Mouse (Mus musculus) forebrain, embryonic 12.5 days (tissue): ENCODE measurements at regions not wholly inside any gene's neighbourhood (a gene's known extent, or its start where the extent isn't known, plus 50 kb on each side); places are given as distances from the start of the nearest gene placed in this dataset.
"Not testable (repeated sequence)": the region's sequence is repeated elsewhere in the genome, so short reads cannot be mapped to it uniquely, and the experiment has no call there.

ENCODE experiments used
- ATAC-seq: fragments of 200-750 bp; cut with Nextera tagmentation; 2 replicates; pipeline ENCODE4 v1.8.0; 2017; ENCODE audit warnings: moderate TSS enrichment; ENCODE audit not compliant: low FRiP score
- H3K27ac ChIP-seq: fragments of 300-500 bp; sonication (generic); 2 replicates; pipeline ENCODE4 v1.5.1; 2016; ENCODE audit warnings: mild to moderate bottlenecking
- H3K27me3 ChIP-seq: fragments of 300-500 bp; sonication (generic); 2 replicates; pipeline ENCODE4 v1.6.1; 2016; ENCODE audit warnings: mild to moderate bottlenecking
- H3K36me3 ChIP-seq: fragments of 300-500 bp; sonication (generic); replicated peaks from 2 replicates; pipeline ENCODE4 v1.6.1; 2016; ENCODE audit warnings: mild to moderate bottlenecking
- H3K4me1 ChIP-seq: fragments of 300-500 bp; sonication (generic); 2 replicates; pipeline ENCODE4 v1.6.1; 2016
- H3K4me2 ChIP-seq: fragments of 300-500 bp; sonication (generic); 2 replicates; pipeline ENCODE4 v1.6.1; 2016; ENCODE audit warnings: mild to moderate bottlenecking, moderate library complexity
- H3K4me3 ChIP-seq: fragments of 300-500 bp; sonication (generic); replicated peaks from 2 replicates; pipeline ENCODE4 v1.5.1; 2016; ENCODE audit warnings: mild to moderate bottlenecking
- H3K9ac ChIP-seq: fragments of 300-500 bp; sonication (generic); 2 replicates; pipeline ENCODE4 v1.6.1; 2016; ENCODE audit warnings: mild to moderate bottlenecking
- H3K9me3 ChIP-seq: fragments of 300-500 bp; sonication (generic); 2 replicates; pipeline ENCODE4 v1.6.1; 2016
- whole genome bisulfite sequencing: fragments of 180-500 bp; shearing (Covaris S2); methylation state at CpG from one replicate; pipeline ENCODE4 v1.1.7; 2016; 5-methylcytosine and 5-hydroxymethylcytosine counted together

DNA sequence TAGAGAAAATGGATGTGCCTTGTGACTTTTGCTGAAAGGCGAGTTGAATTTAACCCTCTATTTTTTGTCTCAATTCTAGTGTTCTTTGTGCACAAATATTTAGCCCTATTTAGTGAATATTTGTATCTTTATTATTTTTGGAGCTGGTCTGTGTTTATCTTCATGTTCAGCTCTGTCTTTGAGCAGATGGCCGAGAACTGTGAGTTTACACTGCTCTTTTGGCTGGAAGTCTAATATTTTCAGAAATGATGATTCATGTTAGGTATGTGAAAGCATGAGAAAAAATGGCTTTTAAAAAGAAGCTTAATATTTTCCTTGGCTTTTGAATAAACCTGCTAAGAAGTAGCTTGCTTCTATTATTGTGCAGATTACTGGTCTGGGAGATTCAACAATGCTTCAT is 505.4 kb downstream of the Sema5a start:
- H3K4me2 ChIP-seq, result no peak overlapping the region
- WGBS, result 85% methylated on average over 2 of the region's 2 CpGs

DNA sequence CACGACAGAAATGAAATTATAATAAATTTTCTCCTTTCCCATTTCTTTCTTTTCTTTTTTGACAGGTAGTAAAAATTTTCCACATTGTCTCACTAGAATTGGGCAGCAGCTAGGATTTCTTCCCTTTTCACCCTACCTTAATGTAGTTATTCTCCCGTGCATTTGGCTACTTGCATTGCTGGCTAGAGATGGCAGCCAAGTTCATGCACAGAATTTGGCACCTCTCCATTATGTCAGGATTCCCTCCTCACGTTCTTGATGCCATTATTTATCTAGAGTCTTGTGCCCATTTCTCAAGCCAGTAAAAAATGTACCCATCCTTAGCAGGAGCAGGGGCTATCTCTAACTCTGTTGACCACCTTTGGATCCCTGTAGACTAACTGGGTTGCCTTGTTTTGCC is 507.4 kb downstream of the Sema5a start:
- no peaks in the 10 kb centered on the region for H3K36me3 ChIP-seq
- 76% methylated on average over 3 of the region's 3 CpGs for WGBS
- no peak overlapping the region for H3K27ac ChIP-seq
- no peak overlapping the region for H3K9ac ChIP-seq
- no peak for ATAC-seq
- H3K27me3 ChIP-seq, result no peaks in the 10 kb centered on the region
- no peaks in the 10 kb centered on the region for H3K9me3 ChIP-seq
- no peaks in the 10 kb centered on the region for H3K4me1 ChIP-seq
- H3K4me2 ChIP-seq, result no peak overlapping the region
- no peak overlapping the region for H3K4me3 ChIP-seq

More for the DNA sequence above, 505.4 kb downstream of the Sema5a start:
- Histone ChIP-seq H3K27ac (no peak overlapping the region), H3K9ac (no peak overlapping the region), H3K4me1 (no peaks in the 10 kb centered on the region), H3K27me3 (no peaks in the 10 kb centered on the region), H3K4me3 (no peak overlapping the region), H3K36me3 (no peaks in the 10 kb centered on the region), H3K9me3 (no peaks in the 10 kb centered on the region)
- no peak for ATAC-seq

- H3K9ac ChIP-seq, result no peak overlapping the region
- WGBS, result 80% methylated on average over 3 of the region's 3 CpGs
- no peak overlapping the region for H3K27ac ChIP-seq
- H3K36me3 ChIP-seq, result no peaks in the 10 kb centered on the region
- H3K27me3 ChIP-seq, result no peaks in the 10 kb centered on the region
- H3K4me2 ChIP-seq, result no peak overlapping the region
- no peaks in the 10 kb centered on the region for H3K9me3 ChIP-seq
- ATAC-seq, result no peak
- H3K4me1 ChIP-seq, result no peaks in the 10 kb centered on the region
- no peak overlapping the region for H3K4me3 ChIP-seq
Measured at GRCm38 (mm10) chr15:32760141-32760540, 515.5 kb downstream of the Sema5a start.

GRCm38 (mm10) chr15:32766011-32766701 is 521.5 kb downstream of the Sema5a start:
- no peaks in the 10 kb centered on the region for H3K27me3 ChIP-seq
- no peak overlapping the region for H3K4me2 ChIP-seq
- no peaks in the 10 kb centered on the region for H3K36me3 ChIP-seq
- no peaks in the 10 kb centered on the region for H3K4me1 ChIP-seq
- 6% methylated on average over 4 of the region's 4 CpGs for WGBS
- H3K4me3 ChIP-seq, result no peak overlapping the region
- H3K27ac ChIP-seq, result no peak overlapping the region
- H3K9me3 ChIP-seq, result no peaks in the 10 kb centered on the region
- H3K9ac ChIP-seq, result no peak overlapping the region
- ATAC-seq, result peak; percentile 92

DNA sequence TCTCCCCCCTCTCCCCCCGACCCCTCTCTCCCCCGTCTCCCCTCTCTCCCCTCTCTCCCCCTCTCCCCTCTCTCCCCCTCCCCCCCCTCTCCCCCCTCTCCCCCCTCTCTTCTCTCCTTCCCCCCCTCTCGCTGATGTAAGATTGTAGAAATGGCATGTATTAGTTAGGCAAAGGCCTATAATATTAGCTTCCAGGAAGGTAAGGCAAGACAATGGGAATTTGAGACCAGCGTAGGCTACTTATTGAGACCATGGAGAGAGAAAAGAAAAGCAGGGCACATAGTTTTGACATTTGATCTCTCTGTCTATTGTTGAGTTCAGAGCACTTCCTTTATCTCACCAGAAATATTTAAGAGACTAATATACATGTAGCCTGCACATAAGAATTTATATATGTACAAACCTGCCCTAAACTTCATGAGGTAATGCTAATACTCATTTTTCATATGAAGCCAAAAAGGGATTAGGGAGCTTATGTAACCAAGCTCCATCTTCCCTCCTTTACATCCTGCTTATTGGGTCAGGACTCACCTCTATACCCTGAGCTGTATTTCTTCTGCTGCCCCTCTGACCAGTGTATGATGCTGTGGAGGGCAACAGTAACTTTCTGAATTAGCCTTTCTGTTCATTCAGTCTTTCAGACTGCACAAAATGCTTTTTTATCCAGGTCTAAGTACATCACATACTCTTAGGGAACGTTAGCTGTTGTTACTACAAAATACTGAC is 522.3 kb downstream of the Sema5a start:
- no peak for ATAC-seq
- H3K4me2 ChIP-seq, result no peak overlapping the region
- no peaks in the 10 kb centered on the region for H3K36me3 ChIP-seq
- no peak overlapping the region for H3K4me3 ChIP-seq
- no peaks in the 10 kb centered on the region for H3K9me3 ChIP-seq
- no peak overlapping the region for H3K27ac ChIP-seq
- H3K4me1 ChIP-seq, result no peaks in the 10 kb centered on the region
- 46% methylated on average over 3 of the region's 5 CpGs for WGBS
- no peak overlapping the region for H3K9ac ChIP-seq
- H3K27me3 ChIP-seq, result no peaks in the 10 kb centered on the region

DNA sequence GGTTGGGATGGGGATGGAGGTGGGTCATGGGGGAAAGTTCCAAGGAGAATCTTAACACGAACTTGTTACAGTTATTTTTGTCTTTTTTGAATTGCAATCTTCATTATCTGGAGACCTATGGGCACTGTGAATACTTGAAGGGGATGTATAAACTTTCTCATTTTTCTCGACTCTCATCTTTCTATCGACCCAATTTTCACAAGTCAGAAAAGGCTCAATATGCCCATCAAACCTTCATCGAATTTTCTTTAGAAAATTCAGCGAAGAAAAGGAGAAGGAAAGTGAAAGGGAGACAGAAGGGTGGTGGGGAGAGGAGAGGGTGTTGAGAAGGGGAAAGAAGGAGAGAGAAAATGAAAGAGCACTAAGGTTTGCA is 533.6 kb downstream of the Sema5a start:
- H3K9ac ChIP-seq, H3K9me3 ChIP-seq, ATAC-seq, H3K36me3 ChIP-seq, H3K4me1 ChIP-seq, H3K27me3 ChIP-seq, H3K27ac ChIP-seq, H3K4me2 ChIP-seq, H3K4me3 ChIP-seq: not testable (repeated sequence)
- WGBS, result 27% methylated on average over 5 of the region's 5 CpGs

GRCm38 (mm10) chr15:32778599-32779273 is 534.1 kb downstream of the Sema5a start:
- ATAC-seq, result peak; percentile 96
- H3K9me3 ChIP-seq, H3K4me1 ChIP-seq, H3K27me3 ChIP-seq, H3K36me3 ChIP-seq: not testable (repeated sequence)
- peak overlapping the region; percentile 63 for H3K9ac ChIP-seq
- 0 out of 2 replicates have a peak overlapping the region, but pooled peaks have one; percentile 25 for H3K27ac ChIP-seq
- under 1% methylated on average over 33 of the region's 34 CpGs for WGBS
- H3K4me3 ChIP-seq, result peak overlapping the region; percentile 53
- peak overlapping the region; percentile 71 for H3K4me2 ChIP-seq

- not testable (repeated sequence) for H3K36me3 ChIP-seq, H3K27ac ChIP-seq, H3K27me3 ChIP-seq, H3K9me3 ChIP-seq, H3K4me1 ChIP-seq
- H3K9ac ChIP-seq, result peak overlapping the region; percentile 63
- H3K4me3 ChIP-seq, result peak overlapping the region; percentile 53
- 5% methylated on average over 11 of the region's 11 CpGs for WGBS
- ATAC-seq, result peak; percentile 47; the same call in 1 of the 2 replicates
- peak overlapping the region; percentile 71 for H3K4me2 ChIP-seq
Measured at GRCm38 (mm10) chr15:32779274-32779615, 534.6 kb downstream of the Sema5a start.

DNA sequence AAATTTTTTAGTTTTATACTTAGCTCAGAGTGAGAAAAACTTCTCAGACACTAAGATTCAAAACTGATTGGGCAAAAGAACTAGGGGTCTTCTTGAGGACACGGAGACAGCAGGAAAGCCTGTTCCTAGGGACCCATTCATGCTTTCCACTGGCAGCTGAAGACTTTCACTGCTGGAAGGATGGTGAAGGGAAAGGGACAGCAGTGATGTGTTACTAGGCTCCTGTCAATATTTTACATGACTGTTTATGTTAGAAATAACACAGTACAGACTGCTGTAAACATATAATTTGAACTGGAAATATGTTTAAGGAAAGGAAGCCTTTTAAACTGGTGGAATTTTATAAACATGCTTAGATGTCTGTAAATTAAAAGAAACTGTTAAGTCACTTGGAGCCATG is 537.0 kb downstream of the Sema5a start:
- not testable (repeated sequence) for H3K27me3 ChIP-seq, H3K4me2 ChIP-seq, H3K4me1 ChIP-seq, H3K9ac ChIP-seq, H3K9me3 ChIP-seq, H3K36me3 ChIP-seq, H3K4me3 ChIP-seq, H3K27ac ChIP-seq, ATAC-seq
- 54% methylated on average over 1 of the region's 1 CpGs for WGBS

- Histone ChIP-seq H3K9me3 (peaks cover 4% of the 10 kb centered on the region; the same call in 1 of the 2 replicates), H3K4me2 (no peak overlapping the region), H3K4me1 (no peaks in the 10 kb centered on the region), H3K36me3 (no peaks in the 10 kb centered on the region), H3K4me3 (no peak overlapping the region), H3K27me3 (no peaks in the 10 kb centered on the region), H3K27ac (no peak overlapping the region), H3K9ac (no peak overlapping the region)
- WGBS, result 90% methylated on average over 1 of the region's 1 CpGs
- ATAC-seq, result no peak
Measured at GRCm38 (mm10) chr15:32799222-32799621, 554.6 kb downstream of the Sema5a start.

GRCm38 (mm10) chr15:32810849-32811632 is 566.4 kb downstream of the Sema5a start:
- H3K4me3 ChIP-seq, result no peak overlapping the region
- no peak overlapping the region for H3K27ac ChIP-seq
- no peak for ATAC-seq
- H3K36me3 ChIP-seq, result no peaks in the 10 kb centered on the region
- 89% methylated on average over 2 of the region's 2 CpGs for WGBS
- H3K4me1 ChIP-seq, result no peaks in the 10 kb centered on the region
- no peaks in the 10 kb centered on the region for H3K9me3 ChIP-seq
- H3K27me3 ChIP-seq, result no peaks in the 10 kb centered on the region
- no peak overlapping the region for H3K9ac ChIP-seq
- no peak overlapping the region for H3K4me2 ChIP-seq

- WGBS, result 88% methylated on average over 1 of the region's 1 CpGs
- no peaks in the 10 kb centered on the region for H3K27me3 ChIP-seq
Measured at GRCm38 (mm10) chr15:32839966-32840365, 595.4 kb downstream of the Sema5a start.

More at GRCm38 (mm10) chr15:32839966-32840365, 595.4 kb downstream of the Sema5a start:
- Histone ChIP-seq H3K36me3 (no peaks in the 10 kb centered on the region), H3K4me3 (no peak overlapping the region), H3K9me3 (no peaks in the 10 kb centered on the region), H3K4me2 (no peak overlapping the region), H3K27ac (no peak overlapping the region), H3K4me1 (no peaks in the 10 kb centered on the region), H3K9ac (no peak overlapping the region)
- ATAC-seq, result no peak
